Mouse (Mus musculus) mesoderm, embryonic 11.5 days (tissue): ENCODE data around the gene L3mbtl1.

ENCODE experiments used
- DNase-seq: peaks from one replicate; pipeline ENCODE4 v3.0.0-alpha.2; 2012; ENCODE audit warnings: low read depth, low spot score

L3mbtl1 gene

GRCm38 (mm10) chr2:162993881-162994616 lies 50.8 kb downstream of the L3mbtl1 start:
- DNase-seq: no peak

GRCm38 (mm10) chr2:162998528-162999230 lies 55.4 kb downstream of the L3mbtl1 start:
- DNase-seq: peak; percentile 82

GRCm38 (mm10) chr2:162999744-163000143 lies 56.5 kb downstream of the L3mbtl1 start:
- DNase-seq: peak; percentile 59

- DNase-seq: no peak
Observed at GRCm38 (mm10) chr2:163001071-163001470, 57.8 kb downstream of the L3mbtl1 start.

GRCm38 (mm10) chr2:163007299-163007698 lies 64.0 kb downstream of the L3mbtl1 start:
- no peak for DNase-seq

GRCm38 (mm10) chr2:163016916-163017743 lies 73.9 kb downstream of the L3mbtl1 start, which contains the start of gene Ift52:
TSS of gene Ift52 (plus strand) at chr2:163017354.
- DNase-seq: peak; percentile 88
